Mouse (Mus musculus) bone marrow macrophage, adult 2 months (primary cell): ENCODE measurements around the gene Stxbp1. TPM values are rescaled to one million over a fixed set of nuclear protein-coding genes. Genes with fewer than 3 reads are reported as not detected.

Experiments
- H3K27ac ChIP-seq: 2 replicates; pipeline ENCODE4 v1.5.1; 2012; ENCODE audit warnings: low read depth, low read length; ENCODE audit not compliant: insufficient read depth
- H3K4me1 ChIP-seq: 2 replicates; pipeline ENCODE4 v1.6.1; 2012; ENCODE audit warnings: low read length; ENCODE audit not compliant: control insufficient read depth, insufficient read depth
- H3K4me3 ChIP-seq: 2 replicates; pipeline ENCODE4 v1.5.1; 2012; ENCODE audit warnings: mild to moderate bottlenecking, low read length, moderate library complexity; ENCODE audit not compliant: insufficient read depth
- CTCF ChIP-seq: IDR thresholded peaks from 2 replicates; pipeline ENCODE4 v1.5.1; 2012; ENCODE audit warnings: low read depth, mild to moderate bottlenecking, low read length, moderate library complexity
- POLR2A ChIP-seq: IDR thresholded peaks from 2 replicates; pipeline ENCODE4 v1.6.1; 2012; ENCODE audit warnings: mild to moderate bottlenecking, low read depth, low read length, borderline replicate concordance
- polyA plus RNA-seq: library from polyadenylated mRNA; stranded (reverse); fragments of >200 nt; gene quantifications from 2 replicates; pipeline ENCODE4 v1.2.4, GENCODE M21; 2012; ENCODE audit not compliant: missing spikeins, insufficient read depth, insufficient read length

The Stxbp1 gene
- polyA plus RNA-seq, 1 experiment = 17.7 TPM

DNA sequence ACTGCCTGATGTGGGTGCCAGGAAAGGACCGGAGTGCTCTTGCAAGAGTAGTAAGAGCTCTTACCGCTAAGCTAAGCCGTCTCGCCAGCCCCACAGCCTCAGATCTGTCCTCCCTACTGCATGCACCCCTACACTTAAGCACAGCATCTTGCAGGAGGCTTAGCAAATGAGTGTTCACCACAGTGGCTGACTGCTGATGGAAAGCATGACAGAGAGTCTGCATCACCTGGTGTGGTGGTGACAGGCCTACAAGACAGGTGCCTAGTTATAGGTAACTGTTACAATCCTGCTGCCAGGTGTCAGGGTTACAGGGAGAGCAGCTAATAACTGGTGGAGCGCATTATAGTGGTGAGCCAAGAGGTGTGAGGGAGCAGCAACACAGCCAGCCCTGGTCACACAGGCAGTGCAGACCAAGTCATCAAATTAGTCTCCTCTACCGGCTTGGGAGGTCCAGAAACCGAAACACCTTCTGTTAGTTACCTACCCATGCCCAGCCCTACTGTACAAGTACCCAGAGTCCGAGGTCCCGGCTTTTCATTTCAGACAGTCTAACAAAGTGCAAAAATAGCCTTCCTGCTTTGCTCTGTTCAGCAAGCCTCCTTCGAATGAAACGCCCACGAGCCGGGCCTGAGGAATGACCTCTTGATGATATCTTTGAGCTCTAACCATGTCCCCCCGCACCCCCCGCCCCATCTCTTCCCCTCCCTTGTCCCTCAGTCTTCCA, 28.1 kb upstream of the Stxbp1 start:
- Histone ChIP-seq H3K27ac (no peak overlapping the region), H3K4me1 (peaks cover 43% of the 10 kb centered on the region), H3K4me3 (peak overlapping the region; percentile 88)
- TF ChIP-seq POLR2A (no peak), CTCF (no peak)

DNA sequence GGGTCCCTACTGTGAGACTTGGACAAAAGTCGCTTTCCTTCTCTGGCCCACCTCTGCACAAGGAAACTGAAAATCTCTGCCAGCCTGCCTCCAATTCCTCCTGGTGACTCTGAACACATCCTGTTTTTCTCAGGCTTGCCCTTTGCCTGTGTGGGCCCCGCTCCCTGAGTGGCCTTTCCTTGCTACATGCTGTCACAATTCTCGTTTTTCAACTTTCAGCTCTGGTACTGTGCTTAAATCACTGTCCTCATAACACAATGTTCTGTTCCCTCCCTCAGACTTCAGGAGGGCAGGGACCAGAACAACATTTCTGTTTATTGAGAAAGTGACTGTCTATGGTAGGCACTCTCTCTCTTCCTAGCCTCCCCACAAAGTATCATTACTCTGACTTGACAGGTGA, 27.0 kb upstream of the Stxbp1 start:
- Histone ChIP-seq H3K27ac (no peak overlapping the region), H3K4me1 (peaks cover 41% of the 10 kb centered on the region), H3K4me3 (no peak overlapping the region)
- TF ChIP-seq POLR2A = no peak
- TF ChIP-seq CTCF = no peak

DNA sequence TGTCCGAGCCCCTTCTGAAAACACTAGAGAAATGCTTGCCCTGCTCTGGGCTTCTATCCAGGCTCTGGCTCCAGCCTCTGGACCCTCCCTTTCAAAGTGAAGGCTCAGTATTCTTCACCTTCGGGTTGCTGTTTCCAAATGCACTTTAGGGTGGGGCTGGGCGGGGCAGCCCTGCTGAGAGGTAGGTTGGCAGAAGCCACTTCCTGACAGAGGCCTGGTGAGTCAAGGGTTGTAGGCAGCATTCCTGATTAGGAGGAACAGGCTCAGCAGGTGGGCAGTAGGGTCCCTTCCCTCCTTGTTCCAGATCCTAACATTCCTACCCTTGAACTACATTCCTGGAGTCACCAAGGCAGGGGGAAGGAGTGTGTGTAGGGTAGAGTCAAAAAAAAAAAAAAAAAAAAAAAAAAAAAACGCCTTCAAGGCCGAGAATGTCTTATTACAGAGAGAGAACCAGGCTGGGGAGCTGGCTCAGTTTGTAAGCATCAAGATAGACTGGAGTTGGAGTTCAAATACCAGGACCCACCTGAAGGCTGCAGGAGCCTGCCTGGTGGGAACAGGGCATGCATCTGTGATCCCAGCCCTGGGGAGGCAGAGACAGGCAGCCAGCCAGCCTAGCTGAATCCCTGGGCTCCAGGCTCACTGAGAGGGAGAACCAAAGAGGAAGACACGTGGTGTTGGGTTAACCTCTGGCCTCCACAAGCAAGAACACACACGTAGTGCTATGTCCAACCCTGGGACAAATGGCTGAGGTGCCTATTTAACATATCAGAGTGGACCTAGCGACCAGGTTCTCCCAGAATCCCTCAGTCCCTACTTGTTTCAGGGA, 23.4 kb upstream of the Stxbp1 start:
- Histone ChIP-seq H3K27ac (no peak overlapping the region), H3K4me3 (no peak overlapping the region)

GRCm38 (mm10) chr2:32869721-32870274, 22.8 kb upstream of the Stxbp1 start:
- H3K27ac ChIP-seq = no peak overlapping the region
- H3K4me1 ChIP-seq = peaks cover 48% of the 10 kb centered on the region
- H3K4me3 ChIP-seq = no peak overlapping the region
- TF ChIP-seq CTCF (no peak), POLR2A (no peak)

More for the DNA sequence above, 23.4 kb upstream of the Stxbp1 start:
- TF ChIP-seq POLR2A (no peak), CTCF (no peak)
- peaks cover 53% of the 10 kb centered on the region for H3K4me1 ChIP-seq

GRCm38 (mm10) chr2:32867354-32867753, 20.3 kb upstream of the Stxbp1 start:
- Histone ChIP-seq H3K27ac (peak overlapping the region; percentile 68), H3K4me3 (no peak overlapping the region), H3K4me1 (peaks cover 51% of the 10 kb centered on the region)
- no peak for TF ChIP-seq CTCF
- TF ChIP-seq POLR2A = no peak

DNA sequence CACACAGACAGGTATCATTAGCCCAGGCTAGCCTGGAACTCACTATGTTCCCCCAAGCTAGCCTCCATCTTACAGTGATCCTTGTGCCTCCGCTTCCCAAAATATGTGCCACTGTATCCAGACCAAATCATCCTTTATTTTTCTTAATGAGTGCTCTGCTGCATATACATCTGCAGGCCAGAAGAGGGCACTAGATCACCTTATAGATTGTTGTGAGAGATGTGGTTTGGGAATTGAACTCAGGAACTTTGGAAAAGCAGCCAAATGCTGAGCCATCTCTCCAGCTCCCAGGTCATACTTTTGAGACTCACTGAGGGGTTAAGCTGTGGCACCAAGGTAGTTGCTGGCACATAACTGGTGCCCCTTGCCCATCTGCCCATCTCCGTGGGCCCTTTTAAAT, 17.7 kb upstream of the Stxbp1 start:
- TF ChIP-seq POLR2A (no peak), CTCF (peak; percentile 15; the same call in 1 of the 2 replicates)
- Histone ChIP-seq H3K4me1 (peaks cover 39% of the 10 kb centered on the region), H3K27ac (no peak overlapping the region), H3K4me3 (no peak overlapping the region)

GRCm38 (mm10) chr2:32863317-32863716, 16.3 kb upstream of the Stxbp1 start:
- no peak overlapping the region for H3K4me3 ChIP-seq
- TF ChIP-seq CTCF = no peak
- no peak for TF ChIP-seq POLR2A
- H3K4me1 ChIP-seq = peaks cover 31% of the 10 kb centered on the region
- H3K27ac ChIP-seq = peak overlapping the region; percentile 72

GRCm38 (mm10) chr2:32860799-32861198, 13.8 kb upstream of the Stxbp1 start:
- Histone ChIP-seq H3K27ac (no peak overlapping the region), H3K4me3 (no peak overlapping the region), H3K4me1 (peaks cover 14% of the 10 kb centered on the region)
- TF ChIP-seq POLR2A (no peak), CTCF (no peak)

GRCm38 (mm10) chr2:32859622-32860012, 12.6 kb upstream of the Stxbp1 start:
- no peak overlapping the region for H3K27ac ChIP-seq
- no peak for TF ChIP-seq POLR2A
- TF ChIP-seq CTCF = no peak

GRCm38 (mm10) chr2:32859010-32859621, 12.1 kb upstream of the Stxbp1 start:
- Histone ChIP-seq H3K27ac (no peak overlapping the region), H3K4me3 (no peak overlapping the region), H3K4me1 (peaks cover 14% of the 10 kb centered on the region)
- TF ChIP-seq CTCF (peak; percentile 80), POLR2A (no peak)

More at GRCm38 (mm10) chr2:32859622-32860012, 12.6 kb upstream of the Stxbp1 start:
- Histone ChIP-seq H3K4me1 (peaks cover 14% of the 10 kb centered on the region), H3K4me3 (no peak overlapping the region)
